Mouse (Mus musculus): ENCODE data around the gene 1700029H14Rik.

The 1700029H14Rik gene

DNA sequence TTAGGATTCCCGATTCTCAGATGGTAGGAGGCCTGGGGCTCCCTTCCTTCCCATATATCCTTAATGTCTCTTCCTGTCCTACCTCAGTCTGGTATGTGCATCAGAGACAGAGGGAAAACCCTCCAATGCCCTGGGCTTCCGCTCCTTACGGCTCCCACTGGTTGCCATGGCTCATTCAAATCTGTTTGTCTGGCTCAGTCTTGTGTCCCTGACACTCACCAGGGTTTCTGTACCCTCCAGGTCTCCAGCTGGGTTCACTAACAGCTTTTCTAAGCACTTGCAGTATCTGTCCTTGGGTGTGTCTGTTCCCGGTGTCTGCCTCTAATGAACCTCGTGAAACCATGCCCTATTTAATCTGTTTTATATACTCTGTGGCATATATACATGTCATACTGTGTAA is 20.7 kb downstream of the 1700029H14Rik start:
- no peak for DNase-seq (ENCODE audit: low read depth)

- no peak for DNase-seq (ENCODE audit: low read depth)
Measured at GRCm38 (mm10) chr8:13540122-13540521, 22.1 kb downstream of the 1700029H14Rik start.

DNA sequence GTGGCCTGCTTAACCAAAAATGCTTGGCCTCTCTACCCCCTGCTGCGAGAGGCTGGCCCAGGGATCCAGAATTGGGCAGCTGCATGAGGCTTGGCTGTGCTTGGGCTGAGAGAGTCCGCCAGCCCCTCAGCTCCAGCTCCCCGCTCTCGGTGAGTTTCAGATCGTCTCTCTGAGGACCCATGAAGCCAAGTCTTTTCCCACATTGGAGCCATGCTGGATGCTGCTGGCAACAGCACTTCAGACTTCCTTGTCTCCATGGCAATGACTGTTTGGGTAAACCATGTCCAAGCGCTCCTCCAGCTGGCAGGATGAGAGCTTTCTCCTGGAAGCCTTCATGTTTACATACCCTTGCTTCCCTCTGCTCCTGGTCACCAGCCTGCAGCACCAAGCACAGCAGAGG is 23.4 kb downstream of the 1700029H14Rik start:
- DNase-seq (ENCODE audit: low read depth), result no peak

- no peak for DNase-seq (ENCODE audit: low read depth)
Measured at GRCm38 (mm10) chr8:13537102-13537501, 25.2 kb downstream of the 1700029H14Rik start.

DNA sequence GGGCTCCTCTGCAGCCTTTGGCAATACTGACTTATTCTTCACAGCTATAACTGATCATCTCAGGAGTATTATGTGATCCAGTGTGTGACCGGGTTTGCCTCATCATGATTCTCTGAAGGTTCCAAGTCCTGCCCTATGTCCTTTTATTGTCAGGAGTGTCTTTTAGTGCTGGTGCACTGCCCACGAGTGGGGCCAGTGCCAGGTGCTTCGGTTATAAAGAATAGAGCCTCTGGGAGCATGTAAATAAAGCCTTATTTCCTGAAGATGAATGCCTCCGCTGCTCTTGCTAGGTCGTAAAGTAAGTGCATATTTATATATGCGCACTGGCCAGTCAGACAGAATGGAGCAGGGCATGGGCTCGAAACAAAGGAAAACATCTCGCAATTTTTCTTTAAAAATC is 29.1 kb downstream of the 1700029H14Rik start:
- no peak for DNase-seq (ENCODE audit: low read depth)

GRCm38 (mm10) chr8:13531602-13532171 is 30.6 kb downstream of the 1700029H14Rik start:
- DNase-seq (ENCODE audit: low read depth), result no peak

GRCm38 (mm10) chr8:13530941-13531340 is 31.3 kb downstream of the 1700029H14Rik start:
- no peak for DNase-seq (ENCODE audit: low read depth)

DNA sequence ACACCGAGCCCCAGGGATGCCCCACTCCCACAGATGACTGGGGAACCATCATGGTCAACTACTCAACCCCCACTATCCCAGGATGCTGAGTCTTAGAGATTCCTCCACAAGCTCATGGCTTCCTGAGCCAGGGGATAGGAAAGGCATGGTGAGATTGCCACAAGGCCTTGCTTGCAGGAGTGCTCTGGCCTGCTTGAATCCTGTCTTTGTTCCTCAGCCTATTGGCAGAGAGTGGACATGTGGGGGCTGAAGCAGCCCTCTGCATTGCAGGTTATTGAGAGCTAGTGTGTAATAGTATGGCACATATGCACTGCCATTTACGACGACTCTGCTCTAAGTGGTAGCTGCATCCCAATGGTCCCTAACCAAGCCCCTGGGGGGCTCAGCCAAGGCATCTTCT is 31.9 kb downstream of the 1700029H14Rik start:
- DNase-seq (ENCODE audit: low read depth), result no peak

- no peak for DNase-seq (ENCODE audit: low read depth)
Measured at GRCm38 (mm10) chr8:13529891-13530316, 32.4 kb downstream of the 1700029H14Rik start.

DNA sequence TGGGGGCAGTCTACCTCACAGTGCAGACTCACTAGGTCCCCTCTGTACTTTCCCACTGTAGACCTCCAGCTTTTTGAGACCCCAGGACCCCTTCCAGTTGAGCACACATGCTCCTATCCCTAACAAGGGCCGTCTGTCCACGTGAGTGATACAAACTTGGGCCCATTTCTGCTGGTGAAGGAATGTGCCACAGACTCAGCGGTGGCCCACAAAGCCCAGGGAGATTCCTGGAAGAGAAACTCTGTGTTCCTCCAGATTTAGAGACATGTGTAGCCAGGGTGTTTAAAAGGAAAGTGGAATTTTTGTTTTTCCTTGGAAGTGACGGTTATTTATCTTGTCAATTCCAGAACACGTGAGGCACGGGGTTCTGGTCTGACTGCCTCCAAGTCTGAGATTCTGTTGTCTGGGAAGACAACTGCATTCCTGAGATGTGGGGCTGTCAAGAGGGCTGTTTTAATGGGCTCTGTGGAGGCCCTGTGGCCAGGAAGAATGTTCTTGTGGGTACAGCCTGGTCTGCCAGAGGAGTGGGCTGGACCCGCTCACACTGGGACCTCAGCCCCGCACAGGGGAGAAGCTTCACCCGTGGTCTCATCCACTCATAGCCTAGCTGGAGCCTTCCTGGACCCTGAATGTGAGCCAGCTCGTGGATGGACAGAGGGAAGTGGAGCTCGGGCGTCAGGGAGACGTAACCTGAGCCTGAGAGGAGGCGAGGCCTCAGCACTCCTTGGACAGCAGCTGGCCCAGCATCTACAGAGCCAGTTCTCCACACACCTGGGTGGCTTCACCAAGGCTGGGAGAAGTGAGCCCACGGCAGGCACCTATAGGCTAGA is 33.0 kb downstream of the 1700029H14Rik start:
- DNase-seq (ENCODE audit: low read depth), result no peak

DNA sequence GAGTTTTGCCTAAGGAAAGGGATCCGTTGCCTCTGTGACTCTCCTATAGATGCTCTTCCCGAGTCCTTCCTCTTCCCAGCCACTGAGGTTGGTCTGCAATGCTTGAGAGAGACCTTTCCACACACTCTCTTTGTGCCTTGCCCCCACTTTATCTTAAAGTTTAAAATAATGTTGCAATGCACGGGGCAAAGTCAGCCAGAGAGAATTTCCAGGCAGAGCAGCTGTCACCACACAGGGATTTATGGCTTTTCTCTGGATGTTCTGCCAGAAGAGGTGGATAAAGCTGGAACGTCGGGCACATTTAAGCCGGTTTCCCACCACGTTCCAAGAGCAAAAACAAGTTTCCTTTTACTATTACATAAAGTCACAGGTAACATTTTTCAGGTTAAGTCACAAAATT is 40.9 kb downstream of the 1700029H14Rik start:
- no peak for DNase-seq (ENCODE audit: low read depth)

DNA sequence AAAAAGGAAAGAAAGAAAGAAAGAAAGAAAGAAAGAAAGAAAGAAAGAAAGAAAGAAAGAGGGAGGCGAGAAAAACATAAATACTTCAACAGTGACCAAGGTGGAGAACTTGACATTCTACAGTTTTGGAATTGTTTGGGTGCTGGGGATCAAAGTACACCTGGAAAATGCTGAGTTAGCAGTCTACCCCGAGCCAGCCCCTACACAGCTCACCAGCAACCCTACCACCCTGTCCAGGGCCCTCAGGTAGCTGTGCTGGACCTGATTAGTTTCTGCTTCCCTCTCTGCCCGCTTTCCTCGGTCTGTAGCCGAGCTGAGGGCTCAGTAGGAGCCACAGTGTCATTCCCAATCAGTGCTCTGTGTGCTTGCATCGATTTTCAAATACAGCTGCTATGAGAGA is 41.9 kb downstream of the 1700029H14Rik start:
- no peak for DNase-seq (ENCODE audit: low read depth)

GRCm38 (mm10) chr8:13519503-13519902 is 42.8 kb downstream of the 1700029H14Rik start:
- DNase-seq (ENCODE audit: low read depth), result no peak

DNA sequence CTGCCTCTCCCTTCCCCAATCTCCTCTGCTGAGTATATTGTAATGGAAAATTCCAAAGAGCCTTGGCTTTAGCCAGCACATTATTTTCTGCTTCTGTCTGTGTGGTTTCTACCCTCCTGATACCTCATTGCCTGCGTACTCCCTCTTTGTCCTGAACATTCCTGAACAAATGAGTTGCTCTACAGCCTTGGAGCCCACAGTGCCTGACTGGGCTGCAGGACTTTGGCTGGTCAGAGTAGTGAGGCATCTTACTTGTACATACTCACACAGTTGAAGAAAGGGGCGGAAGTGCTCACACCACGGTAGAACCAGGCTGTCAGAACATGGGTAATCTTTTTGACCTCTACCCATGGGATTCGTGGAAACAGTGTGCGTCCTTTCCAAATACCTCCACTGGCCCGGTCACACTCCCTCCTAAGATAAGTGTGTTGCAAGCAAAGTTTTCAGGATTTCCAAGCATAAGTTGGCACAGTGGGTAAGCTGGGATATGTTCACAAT is 44.9 kb downstream of the 1700029H14Rik start:
- no peak for DNase-seq (ENCODE audit: low read depth)

- no peak for DNase-seq (ENCODE audit: low read depth)
Measured at GRCm38 (mm10) chr8:13516728-13517127, 45.5 kb downstream of the 1700029H14Rik start.

GRCm38 (mm10) chr8:13516011-13516442 is 46.2 kb downstream of the 1700029H14Rik start:
- no peak for DNase-seq (ENCODE audit: low read depth)

GRCm38 (mm10) chr8:13513556-13514370 is 48.5 kb downstream of the 1700029H14Rik start:
- DNase-seq (ENCODE audit: low read depth), result no peak

- DNase-seq (ENCODE audit: low read depth), result no peak
Measured at GRCm38 (mm10) chr8:13512677-13513076, 49.6 kb downstream of the 1700029H14Rik start.

DNA sequence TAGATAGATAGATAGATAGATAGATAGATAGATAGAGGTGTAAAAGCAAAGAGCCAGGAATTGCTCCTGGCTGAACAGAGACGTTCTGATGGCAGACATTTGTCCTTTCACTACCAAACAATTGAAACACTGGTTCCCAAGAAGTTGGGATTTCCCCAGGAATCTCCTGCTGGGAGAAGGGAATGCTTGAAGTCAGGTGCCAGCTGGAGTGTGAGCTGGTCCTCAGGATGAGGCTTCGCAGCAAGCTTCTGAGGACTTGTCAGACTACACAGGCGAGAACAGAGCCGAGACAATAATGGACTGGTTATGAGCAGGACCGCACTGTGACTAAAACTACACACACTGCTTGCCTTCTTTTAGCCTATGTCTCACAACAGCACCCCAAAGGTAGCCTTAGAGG is 50.2 kb downstream of the 1700029H14Rik start:
- DNase-seq (ENCODE audit: low read depth), result no peak

DNA sequence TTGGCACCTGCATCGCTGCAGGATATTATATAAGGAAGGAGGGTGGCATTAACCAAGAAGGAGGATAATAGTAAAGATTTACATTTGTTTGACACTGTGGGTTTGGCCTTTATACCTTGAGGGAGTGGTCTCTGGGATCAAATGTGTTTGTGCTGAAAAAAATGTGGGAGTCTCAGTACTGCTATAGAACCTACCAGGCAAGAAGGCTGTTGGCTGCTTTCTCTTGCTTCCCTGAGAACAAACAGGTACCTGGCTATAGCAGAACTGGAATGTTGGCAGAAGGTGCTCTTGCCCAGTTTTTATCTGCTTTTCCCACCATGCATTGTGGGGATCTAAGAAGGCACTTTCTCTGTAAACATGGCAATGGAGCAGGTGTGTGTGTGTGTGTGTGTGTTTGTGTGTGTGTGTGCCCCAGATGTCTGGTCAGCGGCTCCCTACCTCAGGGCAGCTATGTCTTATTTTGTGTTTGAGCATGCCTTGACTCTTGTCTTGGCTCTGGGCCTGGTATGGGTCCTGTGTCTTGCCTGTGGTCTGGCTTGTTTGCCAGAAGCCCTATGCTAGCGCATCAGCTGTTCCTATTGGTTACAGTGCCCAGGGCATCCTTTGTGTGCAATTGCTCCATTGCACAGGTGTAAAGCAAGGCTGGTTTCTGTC is 54.9 kb downstream of the 1700029H14Rik start:
- no peak for DNase-seq (ENCODE audit: low read depth)

GRCm38 (mm10) chr8:13506849-13507248 is 55.4 kb downstream of the 1700029H14Rik start:
- DNase-seq (ENCODE audit: low read depth), result no peak

Measured in c-Kit-positive CD71-positive TER-119-negative erythroid progenitor cells, embryonic 14.5 days (primary cell).